Mouse (Mus musculus): ENCODE data around the gene Cdyl2. TPM values are rescaled to one million over a fixed set of nuclear protein-coding genes. Genes with fewer than 3 reads are reported as not detected.

Cdyl2 gene
- polyA plus RNA-seq, 2 experiments = 3.1 to 8.7 TPM

GRCm38 (mm10) chr8:116543366-116543765, 189.4 kb downstream of the Cdyl2 start:
- Histone ChIP-seq H3K9me3 (ENCODE audit: control insufficient read depth, low read length) (no peaks in the 10 kb centered on the region), H3K4me3 (replicated peaks; ENCODE audit: low read length) (no peak overlapping the region), H3K9ac (ENCODE audit: low read depth, low read length, severe bottlenecking) (no peak overlapping the region), H3K27me3 (ENCODE audit: control insufficient read depth, insufficient read depth, low read length) (no peaks in the 10 kb centered on the region), H3K36me3 (ENCODE audit: control insufficient read depth, insufficient read depth, low read length) (no peaks in the 10 kb centered on the region), H3K27ac (replicated peaks; ENCODE audit: low read depth, low read length) (no peak overlapping the region), H3K4me1 (ENCODE audit: control insufficient read depth, insufficient read depth, low read length) (no peaks in the 10 kb centered on the region), H3K4me2 (replicated peaks; ENCODE audit: low read depth, low read length, severe bottlenecking) (no peak overlapping the region)
- 92% methylated on average over 1 of the region's 1 CpGs for WGBS
- no peak for TF ChIP-seq POLR2A (IDR thresholded peaks at IDR 0.05; ENCODE audit: borderline replicate concordance, extremely low read depth, insufficient read depth, insufficient read length)
- ATAC-seq (ENCODE audit: low FRiP score, low read depth) (no peak), DNase-seq (ENCODE audit: low spot score) (no peak)

- no peak overlapping the region for H3K27ac ChIP-seq (replicated peaks; ENCODE audit: low read depth, low read length)
- H3K4me3 ChIP-seq (replicated peaks; ENCODE audit: low read length) = no peak overlapping the region
- no peaks in the 10 kb centered on the region for H3K27me3 ChIP-seq (ENCODE audit: control insufficient read depth, insufficient read depth, low read length)
- H3K36me3 ChIP-seq (ENCODE audit: control insufficient read depth, insufficient read depth, low read length) = no peaks in the 10 kb centered on the region
- no peak overlapping the region for H3K9ac ChIP-seq (ENCODE audit: low read depth, low read length, severe bottlenecking)
- 77% methylated on average over 5 of the region's 5 CpGs for WGBS
- TF ChIP-seq POLR2A (IDR thresholded peaks at IDR 0.05; ENCODE audit: borderline replicate concordance, extremely low read depth, insufficient read depth, insufficient read length) = no peak
- H3K4me2 ChIP-seq (replicated peaks; ENCODE audit: low read depth, low read length, severe bottlenecking) = no peak overlapping the region
- no peaks in the 10 kb centered on the region for H3K9me3 ChIP-seq (ENCODE audit: control insufficient read depth, low read length)
- DNase-seq (ENCODE audit: low spot score) (no peak), ATAC-seq (ENCODE audit: low FRiP score, low read depth) (no peak)
- H3K4me1 ChIP-seq (ENCODE audit: control insufficient read depth, insufficient read depth, low read length) = no peaks in the 10 kb centered on the region
Observed at GRCm38 (mm10) chr8:116542842-116543241, 189.9 kb downstream of the Cdyl2 start.

GRCm38 (mm10) chr8:116540136-116540535, 192.7 kb downstream of the Cdyl2 start:
- no peak overlapping the region for H3K4me3 ChIP-seq (replicated peaks; ENCODE audit: low read length)
- no peak overlapping the region for H3K4me2 ChIP-seq (replicated peaks; ENCODE audit: low read depth, low read length, severe bottlenecking)
- no peak for TF ChIP-seq POLR2A (IDR thresholded peaks at IDR 0.05; ENCODE audit: borderline replicate concordance, extremely low read depth, insufficient read depth, insufficient read length)
- H3K27me3 ChIP-seq (ENCODE audit: control insufficient read depth, insufficient read depth, low read length) = no peaks in the 10 kb centered on the region
- DNase-seq (ENCODE audit: low spot score) (no peak), ATAC-seq (ENCODE audit: low FRiP score, low read depth) (no peak)
- H3K27ac ChIP-seq (replicated peaks; ENCODE audit: low read depth, low read length) = no peak overlapping the region
- H3K9me3 ChIP-seq (ENCODE audit: control insufficient read depth, low read length) = no peaks in the 10 kb centered on the region
- H3K9ac ChIP-seq (ENCODE audit: low read depth, low read length, severe bottlenecking) = no peak overlapping the region
- WGBS = 89% methylated on average over 1 of the region's 1 CpGs
- H3K4me1 ChIP-seq (ENCODE audit: control insufficient read depth, insufficient read depth, low read length) = no peaks in the 10 kb centered on the region
- H3K36me3 ChIP-seq (ENCODE audit: control insufficient read depth, insufficient read depth, low read length) = no peaks in the 10 kb centered on the region

GRCm38 (mm10) chr8:116538763-116539162, 194.0 kb downstream of the Cdyl2 start:
- Histone ChIP-seq H3K4me1 (ENCODE audit: control insufficient read depth, insufficient read depth, low read length) (no peaks in the 10 kb centered on the region), H3K4me3 (replicated peaks; ENCODE audit: low read length) (no peak overlapping the region), H3K27ac (replicated peaks; ENCODE audit: low read depth, low read length) (no peak overlapping the region), H3K27me3 (ENCODE audit: control insufficient read depth, insufficient read depth, low read length) (no peaks in the 10 kb centered on the region), H3K9ac (ENCODE audit: low read depth, low read length, severe bottlenecking) (no peak overlapping the region), H3K9me3 (ENCODE audit: control insufficient read depth, low read length) (no peaks in the 10 kb centered on the region), H3K4me2 (replicated peaks; ENCODE audit: low read depth, low read length, severe bottlenecking) (no peak overlapping the region), H3K36me3 (ENCODE audit: control insufficient read depth, insufficient read depth, low read length) (no peaks in the 10 kb centered on the region)
- no peak for TF ChIP-seq POLR2A (IDR thresholded peaks at IDR 0.05; ENCODE audit: borderline replicate concordance, extremely low read depth, insufficient read depth, insufficient read length)
- 18% methylated on average over 7 of the region's 7 CpGs for WGBS
- DNase-seq (ENCODE audit: low spot score) (no peak), ATAC-seq (ENCODE audit: low FRiP score, low read depth) (no peak)

GRCm38 (mm10) chr8:116536786-116537185, 196.0 kb downstream of the Cdyl2 start:
- no peaks in the 10 kb centered on the region for H3K27me3 ChIP-seq (ENCODE audit: control insufficient read depth, insufficient read depth, low read length)
- no peaks in the 10 kb centered on the region for H3K9me3 ChIP-seq (ENCODE audit: control insufficient read depth, low read length)
- DNase-seq (ENCODE audit: low spot score) (no peak), ATAC-seq (ENCODE audit: low FRiP score, low read depth) (no peak)
- H3K9ac ChIP-seq (ENCODE audit: low read depth, low read length, severe bottlenecking) = no peak overlapping the region
- no peaks in the 10 kb centered on the region for H3K36me3 ChIP-seq (ENCODE audit: control insufficient read depth, insufficient read depth, low read length)
- WGBS = 84% methylated on average over 5 of the region's 5 CpGs
- H3K4me1 ChIP-seq (ENCODE audit: control insufficient read depth, insufficient read depth, low read length) = no peaks in the 10 kb centered on the region
- H3K4me3 ChIP-seq (replicated peaks; ENCODE audit: low read length) = no peak overlapping the region
- no peak overlapping the region for H3K27ac ChIP-seq (replicated peaks; ENCODE audit: low read depth, low read length)
- TF ChIP-seq POLR2A (IDR thresholded peaks at IDR 0.05; ENCODE audit: borderline replicate concordance, extremely low read depth, insufficient read depth, insufficient read length) = no peak
- no peak overlapping the region for H3K4me2 ChIP-seq (replicated peaks; ENCODE audit: low read depth, low read length, severe bottlenecking)

- H3K4me3 ChIP-seq (replicated peaks; ENCODE audit: low read length) = no peak overlapping the region
- H3K27me3 ChIP-seq (ENCODE audit: control insufficient read depth, insufficient read depth, low read length) = no peaks in the 10 kb centered on the region
- TF ChIP-seq POLR2A (IDR thresholded peaks at IDR 0.05; ENCODE audit: borderline replicate concordance, extremely low read depth, insufficient read depth, insufficient read length) = no peak
- 75% methylated on average over 6 of the region's 6 CpGs for WGBS
- no peak overlapping the region for H3K27ac ChIP-seq (replicated peaks; ENCODE audit: low read depth, low read length)
- no peaks in the 10 kb centered on the region for H3K9me3 ChIP-seq (ENCODE audit: control insufficient read depth, low read length)
- ATAC-seq (ENCODE audit: low FRiP score, low read depth) (no peak), DNase-seq (ENCODE audit: low spot score) (no peak)
- no peaks in the 10 kb centered on the region for H3K36me3 ChIP-seq (ENCODE audit: control insufficient read depth, insufficient read depth, low read length)
- no peak overlapping the region for H3K9ac ChIP-seq (ENCODE audit: low read depth, low read length, severe bottlenecking)
- H3K4me2 ChIP-seq (replicated peaks; ENCODE audit: low read depth, low read length, severe bottlenecking) = no peak overlapping the region
- no peaks in the 10 kb centered on the region for H3K4me1 ChIP-seq (ENCODE audit: control insufficient read depth, insufficient read depth, low read length)
Observed at GRCm38 (mm10) chr8:116533081-116533480, 199.7 kb downstream of the Cdyl2 start.
